Mouse (Mus musculus) lung, postnatal 36 days (tissue): Measurements from ENCODE around the gene Erich6.

Experiments
- DNase-seq: peaks from one replicate; pipeline ENCODE4 v3.0.0; 2022; ENCODE audit warnings: mixed read lengths

The Erich6 gene

GRCm38 (mm10) chr3:58636406-58637295 lies at the start of gene Erich6:
Gene Erich6, minus strand, starts transcription at chr3:58637207.
- peak; percentile 6 for DNase-seq

GRCm38 (mm10) chr3:58686206-58686921 lies 49.4 kb upstream of the Erich6 start:
- no peak for DNase-seq

GRCm38 (mm10) chr3:58685396-58685795 lies 48.4 kb upstream of the Erich6 start:
- DNase-seq = no peak

- DNase-seq = no peak
These were observed 46.3 kb upstream of the Erich6 start for GRCm38 (mm10) chr3:58683346-58683745.

GRCm38 (mm10) chr3:58682336-58682735 lies 45.3 kb upstream of the Erich6 start:
- DNase-seq = peak; percentile 28

- DNase-seq = no peak
These were observed 44.8 kb upstream of the Erich6 start for GRCm38 (mm10) chr3:58681831-58682230.

- no peak for DNase-seq
These were observed 44.1 kb upstream of the Erich6 start for GRCm38 (mm10) chr3:58680943-58681637.

GRCm38 (mm10) chr3:58679996-58680395 lies 43.0 kb upstream of the Erich6 start:
- no peak for DNase-seq

GRCm38 (mm10) chr3:58678905-58679304 lies 41.9 kb upstream of the Erich6 start:
- no peak for DNase-seq

- DNase-seq = no peak
These were observed 41.4 kb upstream of the Erich6 start for GRCm38 (mm10) chr3:58678384-58678783.

- DNase-seq = no peak
These were observed 40.6 kb upstream of the Erich6 start for GRCm38 (mm10) chr3:58677615-58678014.

- no peak for DNase-seq
These were observed 36.3 kb upstream of the Erich6 start for GRCm38 (mm10) chr3:58673295-58673694.

GRCm38 (mm10) chr3:58672481-58673183 lies 35.6 kb upstream of the Erich6 start:
- DNase-seq = no peak

- peak; percentile 27 for DNase-seq
These were observed 34.7 kb upstream of the Erich6 start for GRCm38 (mm10) chr3:58671616-58672250.

- no peak for DNase-seq
These were observed 27.0 kb upstream of the Erich6 start for GRCm38 (mm10) chr3:58663970-58664369.

GRCm38 (mm10) chr3:58660636-58661035 lies 23.6 kb upstream of the Erich6 start:
- DNase-seq = no peak

GRCm38 (mm10) chr3:58657356-58657755 lies 20.3 kb upstream of the Erich6 start:
- DNase-seq = peak; percentile 77

- DNase-seq = peak; percentile 81
These were observed 18.5 kb upstream of the Erich6 start for GRCm38 (mm10) chr3:58655362-58656130.

- DNase-seq = peak; percentile 56
These were observed 16.9 kb upstream of the Erich6 start for GRCm38 (mm10) chr3:58653907-58654306.

- DNase-seq = no peak
These were observed 13.3 kb upstream of the Erich6 start for GRCm38 (mm10) chr3:58650328-58650727.

- DNase-seq = no peak
These were observed 10.2 kb upstream of the Erich6 start for GRCm38 (mm10) chr3:58647179-58647578.
